Mouse (Mus musculus): ENCODE measurements around the gene Kif17.

DNA sequence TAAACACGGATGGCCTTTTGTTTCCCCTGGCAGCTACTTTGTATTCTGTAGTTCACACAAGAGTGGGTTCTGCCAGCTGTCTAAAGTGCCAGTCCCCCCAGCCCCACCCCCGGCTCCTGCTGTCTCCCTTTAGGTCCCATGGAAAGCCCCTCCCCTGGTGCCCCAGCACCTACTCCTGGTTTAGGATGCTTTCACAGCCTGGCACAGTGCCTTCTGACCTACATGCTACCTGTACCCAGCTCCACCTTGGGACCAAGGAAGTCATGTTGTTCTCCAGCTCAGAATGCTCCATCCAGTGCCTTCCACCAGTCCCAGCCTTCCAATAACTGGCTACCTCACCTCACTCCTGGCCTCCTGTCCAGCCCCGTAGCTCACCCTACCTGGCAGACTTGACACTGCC lies 56.8 kb downstream of the Kif17 start:
- no peak for TF ChIP-seq CTCF (IDR thresholded peaks at IDR 0.05; ENCODE audit: control insufficient read depth, insufficient read depth, insufficient replicate concordance, low read depth, low read length)
- no peak for TF ChIP-seq POLR2A (IDR thresholded peaks at IDR 0.05; ENCODE audit: control insufficient read depth, low read depth, low read length)
